Mouse (Mus musculus): ENCODE results near the gene Sike1. TPM values are rescaled to one million over a fixed set of nuclear protein-coding genes. Genes with fewer than 3 reads are reported as not detected.

Sike1 gene
- polyA plus RNA-seq, 1 experiment = 13.9 TPM

- WGBS = under 1% methylated on average over 55 of the region's 55 CpGs
- DNase-seq (ENCODE audit: low read depth, low spot score) = peak; percentile 92
Observed at GRCm38 (mm10) chr3:103020249-103020942, 24.9 kb downstream of the Sike1 start, which contains the start of gene Csde1. TSS of gene Csde1 (plus strand) at chr3:103020426.

- under 1% methylated on average over 37 of the region's 37 CpGs for WGBS
- DNase-seq (ENCODE audit: low read depth, low spot score) = no peak
Observed at GRCm38 (mm10) chr3:103020943-103021638, 25.6 kb downstream of the Sike1 start.

- WGBS = 63% methylated on average over 1 of the region's 1 CpGs
- DNase-seq (ENCODE audit: low read depth, low spot score) = no peak
Observed at GRCm38 (mm10) chr3:103026174-103026573, 30.7 kb downstream of the Sike1 start.

GRCm38 (mm10) chr3:103040285-103040684 lies 44.8 kb downstream of the Sike1 start:
- no peak for DNase-seq (ENCODE audit: low read depth, low spot score)
- WGBS = 43% methylated on average over 6 of the region's 6 CpGs

GRCm38 (mm10) chr3:103040861-103041379 lies 45.4 kb downstream of the Sike1 start:
- DNase-seq (ENCODE audit: low read depth, low spot score) = no peak
- WGBS = 62% methylated on average over 1 of the region's 1 CpGs

- WGBS = 80% methylated on average over 5 of the region's 5 CpGs
- no peak for DNase-seq (ENCODE audit: low read depth, low spot score)
Observed at GRCm38 (mm10) chr3:103056016-103056595, 60.6 kb downstream of the Sike1 start.

- DNase-seq (ENCODE audit: low read depth, low spot score) = no peak
- WGBS = 5% methylated on average over 10 of the region's 10 CpGs
Observed at GRCm38 (mm10) chr3:103057752-103058151, 62.2 kb downstream of the Sike1 start.

Other genes with a start within 250 kb of the Sike1 start
- gene Tshb, start 213.0 kb upstream of the Sike1 start, polyA plus RNA-seq (2012; rRNA removed) = not detected in 2 replicates
- not detected in 2 replicates for gene Sycp1, start 59.6 kb upstream of the Sike1 start, polyA plus RNA-seq (2012; rRNA removed)
- not detected in 2 replicates for gene Nr1h5, start 31.6 kb upstream of the Sike1 start, polyA plus RNA-seq (2012; rRNA removed)
- gene Csde1, start 24.7 kb downstream of the Sike1 start, polyA plus RNA-seq (2012; rRNA removed) = 26.7 and 28.0 TPM in 2 replicates
- gene Nras, start 62.6 kb downstream of the Sike1 start, polyA plus RNA-seq (2012; rRNA removed) = 21.6 and 23.0 TPM in 2 replicates
- gene Ampd1, start 78.3 kb downstream of the Sike1 start, polyA plus RNA-seq (2012; rRNA removed) = 0.17 TPM in 1 of 2 replicates, not detected in the other
- 0.25 and 0.33 TPM in 2 replicates for gene Dennd2c, start 106.9 kb downstream of the Sike1 start, polyA plus RNA-seq (2012; rRNA removed)
- 18.9 and 19.7 TPM in 2 replicates for gene Bcas2, start 175.9 kb downstream of the Sike1 start, polyA plus RNA-seq (2012; rRNA removed)

Measured in large intestine, adult 2 months (tissue).